Mouse (Mus musculus) heart, postnatal 0 days (tissue): ENCODE data around the gene 1500015O10Rik.

Source experiments
- CTCF ChIP-seq: IDR thresholded peaks from 2 replicates; pipeline ENCODE4 v1.5.1; 2016; ENCODE audit warnings: antibody characterized with exemption, control low read depth, low read depth
- EP300 ChIP-seq: IDR thresholded peaks from 2 replicates; pipeline ENCODE4 v1.6.1; 2016; ENCODE audit warnings: antibody characterized with exemption, low read depth

DNA sequence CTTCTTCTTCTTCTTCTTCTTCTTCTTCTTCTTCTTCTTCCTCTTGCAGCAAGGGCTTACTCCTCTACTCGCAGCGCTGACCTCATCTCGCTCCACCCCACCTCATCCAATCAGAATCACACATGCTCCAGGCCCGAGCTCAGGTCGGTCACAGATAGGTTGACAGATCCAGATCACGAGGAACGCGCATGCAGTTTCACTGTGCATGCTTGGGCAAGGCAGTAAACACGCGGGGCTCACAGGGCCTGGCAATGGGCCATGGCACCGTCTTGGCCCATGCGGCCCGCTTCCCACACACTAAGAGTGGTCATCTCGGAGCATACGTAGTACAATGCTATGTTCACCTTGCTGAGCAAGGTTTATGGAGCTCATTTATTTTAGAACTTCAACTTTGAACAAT lies 39.9 kb upstream of the 1500015O10Rik start:
- no peak for TF ChIP-seq CTCF
- no peak for TF ChIP-seq EP300
